Mouse (Mus musculus) hindbrain, embryonic 14.5 days (tissue): ENCODE measurements around the gene Lyrm2. TPM values are rescaled to one million over a fixed set of nuclear protein-coding genes. Genes with fewer than 3 reads are reported as not detected.

Experiments used
- ATAC-seq: fragments of 200-750 bp; cut with Nextera tagmentation; 2 replicates; pipeline ENCODE4 v1.8.0; 2017; ENCODE audit warnings: moderate number of reproducible peaks, mild to moderate bottlenecking, moderate TSS enrichment, moderate library complexity; ENCODE audit not compliant: low FRiP score
- DNase-seq: peaks from one replicate; pipeline ENCODE4 v3.0.0-alpha.2; 2015; ENCODE audit warnings: low spot score
- H3K27ac ChIP-seq: fragments of 300-500 bp; sonication (generic); 2 replicates; pipeline ENCODE4 v1.5.1; 2014; ENCODE audit warnings: mild to moderate bottlenecking, moderate library complexity
- H3K27me3 ChIP-seq: fragments of 300-500 bp; sonication (generic); 2 replicates; pipeline ENCODE4 v1.6.1; 2014; ENCODE audit warnings: mild to moderate bottlenecking, low read length, mixed read lengths; ENCODE audit not compliant: control insufficient read depth, insufficient read depth
- H3K36me3 ChIP-seq: fragments of 300-500 bp; sonication (generic); replicated peaks from 2 replicates; pipeline ENCODE4 v1.6.1; 2014; ENCODE audit not compliant: control insufficient read depth, insufficient read depth
- H3K4me1 ChIP-seq: fragments of 300-500 bp; sonication (generic); replicated peaks from 2 replicates; pipeline ENCODE4 v1.6.1; 2014; ENCODE audit warnings: antibody characterized with exemption, low read length, mixed read lengths; ENCODE audit not compliant: control insufficient read depth, insufficient read depth
- H3K4me2 ChIP-seq: fragments of 300-500 bp; sonication (generic); replicated peaks from 2 replicates; pipeline ENCODE4 v1.6.1; 2014; ENCODE audit warnings: mild to moderate bottlenecking, moderate library complexity
- H3K4me3 ChIP-seq: fragments of 300-500 bp; sonication (generic); replicated peaks from 2 replicates; pipeline ENCODE4 v1.5.1; 2014; ENCODE audit warnings: mild to moderate bottlenecking, low read length
- H3K9ac ChIP-seq: fragments of 300-500 bp; sonication (generic); 2 replicates; pipeline ENCODE4 v1.6.1; 2014
- H3K9me3 ChIP-seq: fragments of 300-500 bp; sonication (generic); 2 replicates; pipeline ENCODE4 v1.6.1; 2016; ENCODE audit warnings: low read length; ENCODE audit not compliant: control insufficient read depth
- WGBS: fragments of 180-500 bp; shearing (Covaris S2); extraction: QIAGEN DNeasy Blood & Tissue Kit; methylation state at CpG from one replicate; pipeline ENCODE4 v1.1.7; 2014; 5-methylcytosine and 5-hydroxymethylcytosine counted together
- polyA plus RNA-seq: library from polyadenylated mRNA; unstranded; fragments of >200 nt; fragmentation: Nextera tagmentation; extraction: Ambion mirVana; gene quantifications from 2 replicates; pipeline ENCODE4 v1.2.1, GENCODE M21; 2014

The Lyrm2 gene
- polyA plus RNA-seq, 1 experiment from 2014 or later, result 120 TPM

- ATAC-seq (no peak), DNase-seq (no peak)
- Histone ChIP-seq H3K4me3 (no peak overlapping the region), H3K9me3 (no peaks in the 10 kb centered on the region), H3K4me1 (peaks cover 8% of the 10 kb centered on the region), H3K9ac (no peak overlapping the region), H3K36me3 (peaks cover 7% of the 10 kb centered on the region; the same call in 1 of the 2 replicates), H3K4me2 (no peak overlapping the region), H3K27ac (no peak overlapping the region), H3K27me3 (no peaks in the 10 kb centered on the region)
- WGBS, result 97% methylated on average over 4 of the region's 4 CpGs
Measured at GRCm38 (mm10) chr4:32798976-32799375, 1.1 kb upstream of the Lyrm2 start.

DNA sequence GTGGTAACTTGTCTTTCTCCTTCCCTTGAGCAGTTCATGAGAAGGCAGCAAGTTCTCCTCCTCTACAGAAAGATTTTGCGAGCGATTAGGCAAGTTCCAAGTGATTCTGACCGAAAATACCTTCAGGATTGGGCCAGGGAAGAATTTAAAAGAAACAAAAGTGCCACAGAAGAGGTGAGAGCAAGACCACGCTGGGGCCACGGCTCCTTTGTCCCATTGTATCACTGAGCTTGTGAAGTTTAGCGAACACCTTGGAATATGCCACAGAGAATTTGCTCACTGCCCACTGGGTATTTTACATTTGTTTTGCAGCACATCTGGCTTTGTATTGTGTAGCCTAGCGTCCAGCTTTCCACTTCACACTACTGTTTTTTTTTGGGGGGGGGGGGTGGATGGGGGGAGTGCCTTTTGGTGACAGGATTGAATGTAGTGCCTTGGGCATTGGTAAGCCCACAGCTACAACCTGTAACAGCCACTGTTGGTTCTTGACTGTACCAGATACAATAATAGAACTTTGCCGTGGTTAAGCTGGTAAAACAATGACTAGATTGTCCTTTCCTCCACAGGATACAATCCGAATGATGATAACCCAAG, 621 bp downstream of the Lyrm2 start:
- H3K36me3 ChIP-seq, result peaks cover 10% of the 10 kb centered on the region; the same call in 1 of the 2 replicates
- ATAC-seq, result peak; percentile 13; the same call in 1 of the 2 replicates
- peaks cover 8% of the 10 kb centered on the region for H3K4me1 ChIP-seq
- WGBS, result 10% methylated on average over 9 of the region's 9 CpGs
- peak overlapping the region; percentile 76 for H3K4me3 ChIP-seq
- H3K9me3 ChIP-seq, result no peaks in the 10 kb centered on the region
- peak overlapping the region; percentile 90 for H3K9ac ChIP-seq
- H3K27ac ChIP-seq, result peak overlapping the region; percentile 99
- DNase-seq, result peak; percentile 41
- H3K4me2 ChIP-seq, result peak overlapping the region; percentile 67
- no peaks in the 10 kb centered on the region for H3K27me3 ChIP-seq

GRCm38 (mm10) chr4:32817478-32817877, 17.4 kb downstream of the Lyrm2 start:
- no peak overlapping the region for H3K9ac ChIP-seq
- DNase-seq (no peak), ATAC-seq (no peak)
- no peaks in the 10 kb centered on the region for H3K27me3 ChIP-seq
- H3K4me2 ChIP-seq, result no peak overlapping the region
- H3K27ac ChIP-seq, result no peak overlapping the region
- no peak overlapping the region for H3K4me3 ChIP-seq
- H3K36me3 ChIP-seq, result peaks cover 3% of the 10 kb centered on the region; the same call in 1 of the 2 replicates
- 64% methylated on average over 5 of the region's 5 CpGs for WGBS
- no peaks in the 10 kb centered on the region for H3K4me1 ChIP-seq
- no peaks in the 10 kb centered on the region for H3K9me3 ChIP-seq

- Histone ChIP-seq H3K36me3 (peaks cover 3% of the 10 kb centered on the region; the same call in 1 of the 2 replicates), H3K27me3 (no peaks in the 10 kb centered on the region), H3K9me3 (no peaks in the 10 kb centered on the region), H3K4me3 (no peak overlapping the region), H3K4me1 (no peaks in the 10 kb centered on the region), H3K27ac (no peak overlapping the region), H3K4me2 (no peak overlapping the region), H3K9ac (no peak overlapping the region)
- 93% methylated on average over 3 of the region's 3 CpGs for WGBS
- no peak for DNase-seq
- no peak for ATAC-seq
Measured at GRCm38 (mm10) chr4:32820676-32821075, 20.6 kb downstream of the Lyrm2 start.

DNA sequence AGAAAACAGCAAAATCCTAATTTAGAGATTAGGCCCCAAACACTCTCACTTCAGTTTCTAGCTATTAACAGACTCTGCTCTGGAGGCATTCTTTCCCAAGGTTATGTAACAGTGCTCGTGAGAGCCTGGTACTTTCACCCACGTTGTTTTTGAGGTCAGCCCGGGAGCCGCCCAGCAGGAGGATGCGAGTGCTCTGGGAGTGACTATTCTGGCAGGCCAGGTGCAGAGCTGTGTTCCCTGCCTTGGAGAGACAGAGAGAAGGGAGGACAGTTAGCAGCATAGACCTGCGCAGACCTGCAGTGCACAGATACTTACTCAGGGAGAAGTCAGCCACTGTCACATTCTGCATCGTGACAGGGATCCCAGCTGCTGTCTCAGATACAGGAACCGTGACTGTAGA, 24.2 kb downstream of the Lyrm2 start:
- WGBS, result 61% methylated on average over 8 of the region's 8 CpGs
- Histone ChIP-seq H3K4me2 (no peak overlapping the region), H3K36me3 (peaks cover 3% of the 10 kb centered on the region; the same call in 1 of the 2 replicates)

DNA sequence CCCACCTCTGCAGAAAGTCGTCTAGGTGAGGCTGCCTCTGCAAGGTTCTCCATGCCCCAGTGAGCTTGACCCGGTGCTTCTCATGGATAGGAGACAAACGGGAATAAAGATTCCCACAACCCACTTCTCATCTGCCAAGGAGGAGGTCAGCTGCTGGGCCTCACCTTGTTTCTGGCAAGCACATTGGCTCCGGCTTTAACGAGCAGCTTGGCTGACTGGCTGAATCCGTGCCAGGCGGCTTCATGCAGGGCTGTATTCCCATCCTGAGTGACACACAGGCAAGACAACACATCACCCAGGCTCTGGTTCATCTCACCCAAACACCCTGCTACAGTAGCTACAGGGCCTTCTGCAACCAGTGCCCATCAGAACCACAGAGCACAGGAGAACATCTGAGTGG, 26.9 kb downstream of the Lyrm2 start:
- ATAC-seq, result peak; percentile 43; the same call in 1 of the 2 replicates
- H3K4me1 ChIP-seq, result peaks cover 8% of the 10 kb centered on the region; the same call in 1 of the 2 replicates
- no peak overlapping the region for H3K9ac ChIP-seq

More for the DNA sequence above, 24.2 kb downstream of the Lyrm2 start:
- ATAC-seq, result no peak
- Histone ChIP-seq H3K27ac (no peak overlapping the region), H3K9ac (no peak overlapping the region), H3K27me3 (no peaks in the 10 kb centered on the region), H3K9me3 (no peaks in the 10 kb centered on the region), H3K4me1 (peaks cover 8% of the 10 kb centered on the region; the same call in 1 of the 2 replicates), H3K4me3 (no peak overlapping the region)
- DNase-seq, result no peak

GRCm38 (mm10) chr4:32828385-32829077, 28.5 kb downstream of the Lyrm2 start:
- Histone ChIP-seq H3K4me1 (peaks cover 8% of the 10 kb centered on the region; the same call in 1 of the 2 replicates), H3K27me3 (no peaks in the 10 kb centered on the region), H3K36me3 (no peaks in the 10 kb centered on the region), H3K27ac (no peak overlapping the region), H3K9me3 (no peaks in the 10 kb centered on the region), H3K4me2 (no peak overlapping the region), H3K9ac (no peak overlapping the region), H3K4me3 (no peak overlapping the region)
- WGBS, result 92% methylated on average over 10 of the region's 10 CpGs
- DNase-seq, result no peak
- no peak for ATAC-seq

More for the DNA sequence above, 26.9 kb downstream of the Lyrm2 start:
- no peaks in the 10 kb centered on the region for H3K36me3 ChIP-seq
- H3K27me3 ChIP-seq, result no peaks in the 10 kb centered on the region
- DNase-seq, result peak; percentile 53
- no peaks in the 10 kb centered on the region for H3K9me3 ChIP-seq
- H3K4me3 ChIP-seq, result no peak overlapping the region
- no peak overlapping the region for H3K27ac ChIP-seq
- WGBS, result 49% methylated on average over 7 of the region's 7 CpGs
- no peak overlapping the region for H3K4me2 ChIP-seq

GRCm38 (mm10) chr4:32829316-32829715, 29.3 kb downstream of the Lyrm2 start:
- Histone ChIP-seq H3K9me3 (no peaks in the 10 kb centered on the region), H3K27ac (no peak overlapping the region), H3K36me3 (no peaks in the 10 kb centered on the region), H3K4me2 (no peak overlapping the region), H3K4me3 (no peak overlapping the region), H3K4me1 (peaks cover 8% of the 10 kb centered on the region; the same call in 1 of the 2 replicates), H3K27me3 (no peaks in the 10 kb centered on the region), H3K9ac (no peak overlapping the region)
- DNase-seq (no peak), ATAC-seq (no peak)
- WGBS, result 78% methylated on average over 10 of the region's 10 CpGs

GRCm38 (mm10) chr4:32833494-32834282, 33.6 kb downstream of the Lyrm2 start:
- H3K27me3 ChIP-seq, result no peaks in the 10 kb centered on the region
- H3K4me3 ChIP-seq, result peak overlapping the region; percentile 28
- H3K9ac ChIP-seq, result peak overlapping the region; percentile 26; the same call in 1 of the 2 replicates
- no peaks in the 10 kb centered on the region for H3K36me3 ChIP-seq
- no peak overlapping the region for H3K27ac ChIP-seq
- no peaks in the 10 kb centered on the region for H3K4me1 ChIP-seq
- 50% methylated on average over 17 of the region's 17 CpGs for WGBS
- H3K4me2 ChIP-seq, result peak overlapping the region; percentile 52
- no peaks in the 10 kb centered on the region for H3K9me3 ChIP-seq
- peak; percentile 69; the same call in 1 of the 2 replicates for ATAC-seq
- DNase-seq, result no peak
